Mouse (Mus musculus): Measurements from ENCODE around the gene Pnpla2. TPM values are rescaled to one million over a fixed set of nuclear protein-coding genes. Genes with fewer than 3 reads are reported as not detected.

Gene Pnpla2
- total and polyA plus RNA-seq, 2 experiments from 2014 or later = 63.8 to 159 TPM

DNA sequence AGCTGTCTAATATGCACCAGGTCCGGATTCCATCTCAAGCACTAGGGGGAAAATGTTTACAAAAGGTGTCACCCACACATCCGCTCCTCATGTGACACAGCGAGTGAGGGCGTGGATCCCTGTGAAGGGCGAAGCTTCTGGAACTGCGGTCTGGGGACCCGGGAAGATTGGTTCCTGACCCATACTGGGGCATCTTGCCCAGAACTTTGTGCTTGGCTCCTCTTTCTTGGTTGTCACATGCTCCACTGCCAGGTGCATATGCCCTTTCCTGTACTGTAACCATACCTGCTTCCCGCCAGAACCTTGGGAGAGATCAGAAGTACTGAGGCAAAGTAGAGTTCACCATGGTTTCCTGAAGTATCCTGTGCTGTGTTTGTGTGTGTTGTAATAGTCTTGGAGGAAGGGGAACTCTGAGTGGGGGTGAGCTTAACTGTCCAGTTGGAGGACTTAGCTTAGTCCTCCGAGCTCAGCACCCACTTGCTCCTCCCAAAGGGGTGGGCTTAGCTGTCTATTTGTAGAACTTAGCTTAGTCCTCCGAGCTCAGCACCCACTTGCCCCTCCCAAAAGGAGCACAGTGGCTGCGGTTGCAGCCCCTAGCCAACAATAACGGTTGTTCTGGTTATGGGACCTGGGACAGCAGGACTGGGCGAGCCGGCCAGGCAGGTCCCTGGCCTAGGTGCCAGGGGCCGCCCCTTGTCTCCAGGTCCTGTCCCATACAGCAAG, 5.6 kb downstream of the Pnpla2 start, which contains the start of gene Cracr2b:
Gene Cracr2b (plus strand): TSS at position 704 of the 723 bp plus-strand sequence.
- H3K4me1 ChIP-seq (ENCODE audit: control insufficient read depth, insufficient read depth) = peaks cover 21% of the 10 kb centered on the region
- H3K9ac ChIP-seq (replicated peaks; ENCODE audit: low read depth, low read length) = peak within 1 kb of the TSS; percentile 76
- no peaks in the 10 kb centered on the region for H3K9me3 ChIP-seq (replicated peaks; ENCODE audit: control insufficient read depth, low read length)
- peak within 1 kb of the TSS; percentile 77 for H3K27ac ChIP-seq (ENCODE audit: low read depth)
- peak within 1 kb of the TSS; percentile 98 for H3K4me2 ChIP-seq (ENCODE audit: low read depth, low read length)
- no peak for TF ChIP-seq EP300 (IDR thresholded peaks at IDR 0.05; ENCODE audit: low read depth)
- TF ChIP-seq CTCF (IDR thresholded peaks at IDR 0.05; ENCODE audit: low read depth) = no peak
- DNase-seq (ENCODE audit: low spot score) (no peak), ATAC-seq (ENCODE audit: insufficient read depth, low read depth) (no peak)
- H3K27me3 ChIP-seq (ENCODE audit: control insufficient read depth, insufficient read depth, low read length) = peaks cover 16% of the 10 kb centered on the region; the same call in 1 of the 2 replicates
- 78% methylated on average over 15 of the region's 15 CpGs for WGBS
- H3K4me3 ChIP-seq (ENCODE audit: low read depth, low read length) = peak within 1 kb of the TSS; percentile 63
- peaks cover 33% of the 10 kb centered on the region for H3K36me3 ChIP-seq (replicated peaks; ENCODE audit: control insufficient read depth, insufficient read depth, low read length)

DNA sequence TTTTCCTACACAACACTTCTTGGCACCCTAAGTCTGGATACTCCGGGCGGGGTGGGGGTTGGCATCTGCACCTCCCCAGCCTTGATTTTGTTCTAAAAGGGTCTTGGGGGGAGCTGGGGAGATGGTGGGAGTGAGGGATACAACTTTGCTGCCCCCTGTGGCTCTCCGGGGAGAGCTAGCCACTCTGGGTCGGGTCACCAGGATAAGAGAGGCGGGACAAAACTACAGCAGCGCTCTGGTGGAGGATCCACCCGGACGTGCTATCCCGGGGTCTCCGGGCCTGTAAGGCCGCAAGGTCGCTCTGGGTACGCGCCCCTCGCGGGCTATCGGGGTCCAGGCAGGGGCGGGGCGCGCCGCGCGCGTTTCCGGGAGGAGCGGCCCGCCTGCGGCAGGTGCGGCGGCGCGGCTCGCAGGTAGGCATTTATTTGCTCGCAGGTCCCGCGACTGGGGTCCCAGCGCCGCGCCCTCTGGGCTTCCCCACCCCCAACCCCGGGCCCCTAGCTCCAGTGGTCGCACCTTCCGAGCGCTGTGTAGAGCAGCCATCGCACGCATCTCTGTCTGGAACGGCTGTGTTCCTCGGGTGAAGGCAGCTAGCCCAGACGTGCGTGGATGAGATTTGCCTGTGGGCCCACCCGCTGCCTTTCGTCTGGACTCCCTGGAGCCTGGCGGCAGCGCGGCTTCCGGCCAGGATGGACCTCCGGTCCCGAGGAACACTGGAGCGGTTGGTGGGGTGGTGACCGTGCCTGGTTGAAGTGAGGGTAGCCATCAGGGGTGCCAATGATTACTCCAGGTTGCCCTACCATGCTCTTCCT, 6.7 kb downstream of the Pnpla2 start:
- Histone ChIP-seq H3K27me3 (ENCODE audit: control insufficient read depth, insufficient read depth, low read length) (peaks cover 16% of the 10 kb centered on the region; the same call in 1 of the 2 replicates), H3K27ac (ENCODE audit: low read depth) (peak overlapping the region; percentile 77), H3K4me2 (ENCODE audit: low read depth, low read length) (peak overlapping the region; percentile 98), H3K4me3 (ENCODE audit: low read depth, low read length) (peak overlapping the region; percentile 63), H3K9me3 (replicated peaks; ENCODE audit: control insufficient read depth, low read length) (no peaks in the 10 kb centered on the region), H3K9ac (replicated peaks; ENCODE audit: low read depth, low read length) (peak overlapping the region; percentile 76), H3K4me1 (ENCODE audit: control insufficient read depth, insufficient read depth) (peaks cover 16% of the 10 kb centered on the region), H3K36me3 (replicated peaks; ENCODE audit: control insufficient read depth, insufficient read depth, low read length) (peaks cover 33% of the 10 kb centered on the region)
- TF ChIP-seq EP300 (IDR thresholded peaks at IDR 0.05; ENCODE audit: low read depth) (no peak), CTCF (IDR thresholded peaks at IDR 0.05; ENCODE audit: low read depth) (peak; percentile 28)
- ATAC-seq (ENCODE audit: insufficient read depth, low read depth) (no peak), DNase-seq (ENCODE audit: low spot score) (peak; percentile 46)
- 3% methylated on average over 59 of the region's 59 CpGs for WGBS

GRCm38 (mm10) chr7:141462333-141462821, 7.4 kb downstream of the Pnpla2 start:
- TF ChIP-seq EP300 (IDR thresholded peaks at IDR 0.05; ENCODE audit: low read depth) = no peak
- TF ChIP-seq CTCF (IDR thresholded peaks at IDR 0.05; ENCODE audit: low read depth) = no peak
- Histone ChIP-seq H3K9me3 (replicated peaks; ENCODE audit: control insufficient read depth, low read length) (no peaks in the 10 kb centered on the region), H3K9ac (replicated peaks; ENCODE audit: low read depth, low read length) (peak overlapping the region; percentile 76), H3K27ac (ENCODE audit: low read depth) (peak overlapping the region; percentile 77), H3K36me3 (replicated peaks; ENCODE audit: control insufficient read depth, insufficient read depth, low read length) (peaks cover 30% of the 10 kb centered on the region), H3K4me3 (ENCODE audit: low read depth, low read length) (peak overlapping the region; percentile 63), H3K4me2 (ENCODE audit: low read depth, low read length) (peak overlapping the region; percentile 98), H3K4me1 (ENCODE audit: control insufficient read depth, insufficient read depth) (peaks cover 16% of the 10 kb centered on the region), H3K27me3 (ENCODE audit: control insufficient read depth, insufficient read depth, low read length) (peaks cover 16% of the 10 kb centered on the region; the same call in 1 of the 2 replicates)
- WGBS = 31% methylated on average over 5 of the region's 5 CpGs
- DNase-seq (ENCODE audit: low spot score) = no peak
- no peak for ATAC-seq (ENCODE audit: insufficient read depth, low read depth)

DNA sequence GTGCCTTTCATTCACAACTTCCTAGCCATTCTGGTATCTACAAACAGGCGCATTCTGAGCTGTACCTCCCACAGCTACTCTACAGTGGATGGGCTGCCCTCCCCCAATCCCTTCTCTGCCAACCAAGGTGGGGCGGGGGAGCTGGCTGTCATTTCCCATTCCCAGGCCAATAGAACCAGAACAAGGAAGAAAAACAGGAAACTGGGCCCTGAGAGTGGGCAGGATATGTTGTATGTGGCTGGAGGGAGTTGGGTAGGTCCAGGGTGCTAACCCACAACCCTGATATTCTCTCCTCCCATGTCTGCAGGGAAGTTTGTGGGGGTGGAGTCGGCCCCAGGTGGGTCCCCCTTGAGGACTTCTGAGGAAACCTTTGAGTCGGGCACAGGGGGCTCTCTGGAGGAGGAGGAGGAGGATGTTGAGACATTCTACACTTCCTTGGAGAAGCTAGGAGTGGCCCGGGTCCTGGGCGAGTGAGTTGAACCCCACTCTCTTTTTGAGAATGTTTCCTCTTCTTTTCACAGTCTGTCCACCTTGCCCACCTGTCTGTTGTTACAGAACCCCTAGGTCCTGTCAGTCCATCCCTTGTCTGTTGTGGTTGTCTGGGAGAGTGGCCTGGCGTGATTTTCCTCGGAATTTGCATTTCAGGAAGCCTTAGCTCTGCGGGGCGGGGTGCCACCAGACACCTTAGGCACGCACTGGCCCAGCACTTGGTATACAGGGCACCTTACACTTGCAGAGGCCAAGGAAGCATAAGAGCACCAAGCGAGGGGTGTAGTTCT, 9.0 kb downstream of the Pnpla2 start:
- peak overlapping the region; percentile 78 for H3K27ac ChIP-seq (ENCODE audit: low read depth)
- H3K4me1 ChIP-seq (ENCODE audit: control insufficient read depth, insufficient read depth) = peaks cover 20% of the 10 kb centered on the region
- 0 out of 2 replicates have a peak overlapping the region, but pooled peaks have one; percentile 9 for H3K9ac ChIP-seq (replicated peaks; ENCODE audit: low read depth, low read length)
- peak overlapping the region; percentile 36 for H3K4me3 ChIP-seq (ENCODE audit: low read depth, low read length)
- DNase-seq (ENCODE audit: low spot score) = peak; percentile 68
- peaks cover 16% of the 10 kb centered on the region; the same call in 1 of the 2 replicates for H3K27me3 ChIP-seq (ENCODE audit: control insufficient read depth, insufficient read depth, low read length)
- TF ChIP-seq EP300 (IDR thresholded peaks at IDR 0.05; ENCODE audit: low read depth) (peak; percentile 31; the same call in 1 of the 2 replicates), CTCF (IDR thresholded peaks at IDR 0.05; ENCODE audit: low read depth) (no peak)
- 0 out of 2 replicates have a peak, but pooled peaks have one; percentile 1 for ATAC-seq (ENCODE audit: insufficient read depth, low read depth)
- 32% methylated on average over 12 of the region's 12 CpGs for WGBS
- peak overlapping the region; percentile 53 for H3K4me2 ChIP-seq (ENCODE audit: low read depth, low read length)
- peaks cover 15% of the 10 kb centered on the region for H3K36me3 ChIP-seq (replicated peaks; ENCODE audit: control insufficient read depth, insufficient read depth, low read length)
- H3K9me3 ChIP-seq (replicated peaks; ENCODE audit: control insufficient read depth, low read length) = no peaks in the 10 kb centered on the region

Measured in heart, postnatal 0 days (tissue).